Mouse (Mus musculus) liver, adult 2 months (tissue): ENCODE results near the gene Tmem247. TPM values are rescaled to one million over a fixed set of nuclear protein-coding genes. Genes with fewer than 3 reads are reported as not detected.

Experiments
- DNase-seq: peaks from one replicate; pipeline ENCODE4 v3.0.0-alpha.2; 2011; ENCODE audit warnings: low read depth, low spot score; ENCODE audit errors: extremely low read depth
- H3K27ac ChIP-seq: fragments of 200-500 bp; replicated peaks from 2 replicates; pipeline ENCODE4 v1.5.1; 2012; ENCODE audit warnings: low read depth, mild to moderate bottlenecking, control low read depth, inconsistent platforms, low read length; ENCODE audit not compliant: insufficient read depth
- H3K27me3 ChIP-seq: fragments of 200-500 bp; 2 replicates; pipeline ENCODE4 v1.6.1; 2012; ENCODE audit warnings: mild to moderate bottlenecking, moderate library complexity, low read length, inconsistent platforms; ENCODE audit not compliant: control insufficient read depth, insufficient read depth
- H3K36me3 ChIP-seq: fragments of 200-500 bp; 2 replicates; pipeline ENCODE4 v1.6.1; 2012; ENCODE audit warnings: low read length, inconsistent platforms; ENCODE audit not compliant: control insufficient read depth, insufficient read depth
- H3K4me1 ChIP-seq: fragments of 200-500 bp; 2 replicates; pipeline ENCODE4 v1.6.1; 2011; ENCODE audit warnings: low read length; ENCODE audit not compliant: control insufficient read depth, insufficient read depth
- H3K4me3 ChIP-seq: fragments of 200-500 bp; 2 replicates; pipeline ENCODE4 v1.5.1; 2011; ENCODE audit warnings: low read depth, mild to moderate bottlenecking, control low read depth, low read length, moderate library complexity; ENCODE audit not compliant: insufficient read depth
- H3K79me2 ChIP-seq: fragments of 200-500 bp; 2 replicates; pipeline ENCODE4 v1.6.1; 2012; ENCODE audit warnings: inconsistent platforms, mild to moderate bottlenecking, low read length, moderate library complexity; ENCODE audit not compliant: control insufficient read depth, insufficient read depth
- H3K9ac ChIP-seq: fragments of 200-500 bp; 2 replicates; pipeline ENCODE4 v1.6.1; 2012; ENCODE audit warnings: low read depth, mild to moderate bottlenecking, control low read depth, inconsistent platforms, low read length
- CTCF ChIP-seq: fragments of 200-500 bp; IDR thresholded peaks from 2 replicates; pipeline ENCODE4 v1.5.1; 2011; ENCODE audit warnings: low read depth, low read length, control low read depth
- POLR2A ChIP-seq: fragments of 200-500 bp; IDR thresholded peaks from 2 replicates; pipeline ENCODE4 v1.6.1; 2011; ENCODE audit warnings: low read length, control low read depth; ENCODE audit not compliant: insufficient read depth; ENCODE audit errors: extremely low read depth
- WGBS: fragments of 180-500 bp; shearing (Covaris S2); methylation state at CpG from one replicate; pipeline ENCODE4 v1.1.7; 2018; 5-methylcytosine and 5-hydroxymethylcytosine counted together
- polyA plus RNA-seq: library from polyadenylated mRNA; depleted of rRNA; stranded (reverse); fragments of >200 nt; gene quantifications from 2 replicates; pipeline ENCODE4 v1.2.3, GENCODE M21; 2012
- total RNA-seq: library from RNA; depleted of rRNA; stranded (reverse); fragments of >200 nt; gene quantifications from 2 replicates; pipeline ENCODE4 v1.2.3, GENCODE M21; 2014

The Tmem247 gene
- total and polyA plus RNA-seq, 2 experiments: not detected

DNA sequence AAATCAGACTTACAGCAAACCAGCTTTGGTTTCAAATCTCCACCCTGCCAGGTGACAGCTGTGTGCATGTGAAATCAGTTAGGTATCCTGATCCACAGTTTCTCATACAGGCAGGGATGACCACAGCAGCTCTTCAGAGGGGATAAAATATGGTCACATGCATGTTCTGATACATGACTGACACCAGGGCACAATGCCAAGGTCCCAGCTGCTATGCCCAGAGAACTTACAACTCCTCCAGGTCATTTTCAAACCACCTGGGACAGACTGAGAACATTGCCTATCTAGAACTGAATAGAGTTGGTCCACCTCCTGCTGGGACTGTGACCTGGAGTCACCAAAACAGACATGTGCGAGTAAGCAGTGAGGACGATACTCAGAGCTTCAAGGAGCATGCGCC lies 10.1 kb upstream of the Tmem247 start:
- WGBS: 87% methylated on average over 3 of the region's 3 CpGs
- no peaks in the 10 kb centered on the region for H3K27me3 ChIP-seq
- no peaks in the 10 kb centered on the region for H3K36me3 ChIP-seq
- H3K4me1 ChIP-seq: peaks cover 21% of the 10 kb centered on the region
- TF ChIP-seq CTCF (no peak), POLR2A (no peak)
- no peaks in the 10 kb centered on the region for H3K79me2 ChIP-seq
- DNase-seq: no peak
- H3K4me3 ChIP-seq: no peak overlapping the region
- H3K9ac ChIP-seq: no peak overlapping the region
- no peak overlapping the region for H3K27ac ChIP-seq

DNA sequence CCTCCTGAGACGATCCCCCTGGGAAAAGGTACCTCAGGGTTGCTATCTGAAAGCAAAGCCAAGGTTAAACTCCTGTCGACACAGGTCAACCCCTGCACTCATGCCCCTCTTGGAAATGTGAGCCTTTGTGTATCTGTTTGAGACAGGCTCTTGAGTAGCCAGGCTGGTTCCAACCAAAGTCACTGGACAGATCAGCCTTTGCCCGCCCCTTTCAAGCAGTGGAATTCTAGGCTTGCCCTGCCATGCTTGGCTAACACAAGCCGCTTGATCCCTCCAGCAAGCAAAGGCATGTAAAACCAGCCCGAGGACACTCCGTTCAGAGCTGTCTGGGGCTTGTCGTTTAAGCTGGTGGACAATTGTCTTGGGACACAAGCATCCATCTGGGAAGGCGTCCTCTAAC lies 8.8 kb upstream of the Tmem247 start:
- TF ChIP-seq POLR2A (no peak), CTCF (no peak)
- no peak for DNase-seq
- Histone ChIP-seq H3K79me2 (no peaks in the 10 kb centered on the region), H3K9ac (no peak overlapping the region), H3K4me3 (no peak overlapping the region), H3K4me1 (peaks cover 21% of the 10 kb centered on the region), H3K27ac (no peak overlapping the region), H3K36me3 (no peaks in the 10 kb centered on the region), H3K27me3 (no peaks in the 10 kb centered on the region)
- 86% methylated on average over 8 of the region's 8 CpGs for WGBS

DNA sequence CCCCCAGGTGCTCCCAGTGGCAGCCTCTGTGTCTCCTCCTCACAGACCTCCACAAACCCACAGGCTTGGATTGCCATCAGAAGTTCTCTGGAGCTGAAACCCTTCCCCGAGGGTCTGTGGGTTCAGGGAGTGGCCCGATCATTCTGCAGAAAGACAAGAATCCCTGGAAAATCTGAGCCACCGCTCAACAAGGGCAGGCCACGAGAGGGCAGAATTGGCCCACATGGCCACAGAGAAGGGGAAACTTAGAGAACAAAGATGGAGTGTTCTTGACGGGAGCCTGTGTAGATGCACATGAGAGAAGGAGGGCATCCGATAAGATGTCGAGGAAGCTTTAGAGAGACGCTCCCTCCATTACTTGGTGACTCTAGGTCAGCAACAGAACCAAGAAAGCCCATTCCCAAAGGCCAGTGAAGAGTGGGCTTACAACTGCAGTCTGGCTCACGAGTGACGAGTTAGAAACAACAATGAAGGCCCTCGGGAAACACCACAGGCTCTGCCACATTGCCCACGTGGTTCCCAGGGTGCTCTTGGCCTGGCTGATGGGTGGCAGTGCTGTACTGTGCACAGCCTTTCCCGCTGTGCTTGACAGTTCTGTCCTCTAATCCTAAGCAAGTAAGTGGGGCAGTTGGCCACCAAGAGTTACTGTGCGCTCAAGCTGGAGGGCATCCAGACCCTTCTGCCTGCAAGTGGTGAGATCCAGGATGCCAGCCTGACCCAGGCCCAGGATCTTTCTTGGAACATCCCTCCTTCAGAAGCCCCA lies 7.2 kb upstream of the Tmem247 start:
- no peak overlapping the region for H3K27ac ChIP-seq
- H3K27me3 ChIP-seq: no peaks in the 10 kb centered on the region
- no peak overlapping the region for H3K4me3 ChIP-seq
- H3K79me2 ChIP-seq: no peaks in the 10 kb centered on the region
- peaks cover 20% of the 10 kb centered on the region for H3K4me1 ChIP-seq
- no peak for DNase-seq
- no peak overlapping the region for H3K9ac ChIP-seq
- WGBS: 81% methylated on average over 14 of the region's 14 CpGs
- no peaks in the 10 kb centered on the region for H3K36me3 ChIP-seq
- TF ChIP-seq CTCF (0 out of 2 replicates have a peak, but pooled peaks have one; percentile 39), POLR2A (no peak)

DNA sequence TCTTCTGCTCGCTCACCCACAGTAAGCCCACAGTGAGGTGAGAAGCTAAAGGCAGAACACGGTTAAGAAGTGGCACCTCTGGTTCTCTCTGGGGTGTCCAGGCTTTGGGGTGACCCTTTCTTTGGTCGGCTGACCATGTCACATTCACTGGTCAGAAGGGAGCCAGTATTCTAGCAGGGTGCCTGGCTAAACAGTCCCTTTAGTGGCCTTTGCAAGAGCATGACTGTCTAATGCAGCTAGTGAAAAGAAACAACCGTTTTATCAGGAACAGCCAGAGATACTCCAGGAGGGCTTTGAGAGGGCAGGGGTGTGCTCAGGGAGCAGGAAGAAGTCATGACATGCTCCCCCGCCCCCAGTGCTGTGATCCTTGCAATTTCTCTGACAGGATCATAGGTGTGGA lies 5.9 kb upstream of the Tmem247 start:
- no peaks in the 10 kb centered on the region for H3K27me3 ChIP-seq
- 31% methylated on average over 5 of the region's 5 CpGs for WGBS
- H3K79me2 ChIP-seq: no peaks in the 10 kb centered on the region
- H3K36me3 ChIP-seq: no peaks in the 10 kb centered on the region
- peaks cover 10% of the 10 kb centered on the region for H3K4me1 ChIP-seq
- H3K9ac ChIP-seq: no peak overlapping the region
- peak overlapping the region; percentile 57 for H3K27ac ChIP-seq
- no peak for TF ChIP-seq POLR2A
- no peak for TF ChIP-seq CTCF
- no peak for DNase-seq
- no peak overlapping the region for H3K4me3 ChIP-seq

DNA sequence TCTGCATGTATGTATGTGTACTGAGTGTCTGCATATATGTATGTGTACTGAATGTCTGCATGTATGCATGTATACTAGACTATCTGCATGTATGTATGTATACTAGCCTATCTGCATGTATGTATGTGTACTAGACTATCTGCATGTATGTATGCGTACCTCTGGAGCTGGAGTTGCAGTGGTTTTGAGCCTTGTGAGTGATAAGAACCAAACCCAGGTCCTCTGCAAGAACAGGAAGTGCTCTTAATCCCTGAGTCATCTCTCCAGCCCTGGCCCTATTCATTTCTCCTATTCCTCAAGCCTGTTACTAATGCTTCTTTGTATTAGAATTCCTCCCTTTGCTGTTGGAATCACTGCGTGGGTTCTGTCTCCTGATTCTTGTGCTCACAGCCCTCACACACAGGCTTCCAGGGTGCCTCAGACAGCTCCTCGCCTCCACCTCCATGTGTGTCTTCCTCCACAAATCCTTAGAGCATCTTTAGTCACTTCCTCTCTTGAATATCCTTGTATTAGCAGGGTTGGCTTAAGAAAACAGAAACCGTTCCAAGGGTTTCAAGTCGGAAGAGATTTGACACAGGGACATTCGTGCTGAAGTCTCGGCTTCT lies 4.0 kb upstream of the Tmem247 start:
- 78% methylated on average over 7 of the region's 7 CpGs for WGBS
- Histone ChIP-seq H3K27me3 (no peaks in the 10 kb centered on the region), H3K9ac (no peak overlapping the region), H3K36me3 (no peaks in the 10 kb centered on the region), H3K27ac (no peak overlapping the region), H3K4me3 (no peak overlapping the region), H3K79me2 (no peaks in the 10 kb centered on the region), H3K4me1 (peaks cover 10% of the 10 kb centered on the region)
- no peak for DNase-seq
- TF ChIP-seq CTCF (no peak), POLR2A (no peak)

DNA sequence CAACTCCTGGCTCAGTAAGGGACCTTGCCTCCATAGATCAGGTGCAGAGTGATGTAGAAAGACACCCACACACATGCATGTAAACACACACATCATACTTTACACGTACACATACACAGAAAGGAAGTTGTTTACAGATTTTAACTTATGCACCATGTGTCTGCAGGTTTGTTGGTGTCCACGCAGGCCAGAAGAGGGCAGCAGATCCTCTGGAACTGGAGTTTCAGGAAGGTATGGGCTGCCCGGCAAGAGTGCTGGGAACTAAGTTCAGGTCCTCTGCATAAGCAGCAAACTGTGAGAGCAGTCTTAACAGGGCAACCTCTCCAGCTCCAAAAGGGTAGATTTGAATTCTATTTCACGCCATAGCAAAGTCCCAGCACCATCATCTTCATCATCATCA lies 1.6 kb upstream of the Tmem247 start:
- H3K4me1 ChIP-seq: peaks cover 10% of the 10 kb centered on the region
- H3K36me3 ChIP-seq: no peaks in the 10 kb centered on the region
- WGBS: 84% methylated on average over 4 of the region's 4 CpGs
- no peaks in the 10 kb centered on the region for H3K79me2 ChIP-seq
- no peak for DNase-seq
- no peak; the same call in 1 of the 2 replicates for TF ChIP-seq CTCF
- no peak for TF ChIP-seq POLR2A
- no peak overlapping the region for H3K9ac ChIP-seq
- H3K27ac ChIP-seq: no peak overlapping the region
- H3K4me3 ChIP-seq: no peak overlapping the region
- H3K27me3 ChIP-seq: no peaks in the 10 kb centered on the region
